Mouse (Mus musculus) layer of hippocampus, adult 9-11 months (tissue): ENCODE measurements around the gene Hopx.

Experiments
- DNase-seq: peaks from one replicate; pipeline ENCODE4 v3.0.0; 2022

The Hopx gene

GRCm38 (mm10) chr5:77131879-77132278 lies 17.0 kb upstream of the Hopx start:
- DNase-seq: no peak

- no peak for DNase-seq
Observed at GRCm38 (mm10) chr5:77130310-77131020, 15.5 kb upstream of the Hopx start.

- no peak for DNase-seq
Observed at GRCm38 (mm10) chr5:77129907-77130306, 15.0 kb upstream of the Hopx start.

- DNase-seq: no peak
Observed at GRCm38 (mm10) chr5:77128854-77129253, 13.9 kb upstream of the Hopx start.

GRCm38 (mm10) chr5:77126415-77126968 lies 11.6 kb upstream of the Hopx start:
- DNase-seq: no peak

GRCm38 (mm10) chr5:77124817-77125283 lies 9.9 kb upstream of the Hopx start:
- DNase-seq: peak; percentile 31

- no peak for DNase-seq
Observed at GRCm38 (mm10) chr5:77124165-77124564, 9.2 kb upstream of the Hopx start.

GRCm38 (mm10) chr5:77123597-77123996 lies 8.7 kb upstream of the Hopx start:
- no peak for DNase-seq

GRCm38 (mm10) chr5:77122254-77123192 lies 7.6 kb upstream of the Hopx start:
- peak; percentile 64 for DNase-seq

GRCm38 (mm10) chr5:77120701-77121100 lies 5.8 kb upstream of the Hopx start:
- DNase-seq: no peak

- DNase-seq: no peak
Observed at GRCm38 (mm10) chr5:77119475-77120422, 4.8 kb upstream of the Hopx start.

GRCm38 (mm10) chr5:77115732-77116131 lies 811 bp upstream of the Hopx start:
- no peak for DNase-seq

- no peak for DNase-seq
Observed at GRCm38 (mm10) chr5:77113773-77114172, 1.1 kb downstream of the Hopx start.

- no peak for DNase-seq
Observed at GRCm38 (mm10) chr5:77112066-77112465, 2.9 kb downstream of the Hopx start.

- DNase-seq: no peak
Observed at GRCm38 (mm10) chr5:77109814-77110213, 5.1 kb downstream of the Hopx start.

- no peak for DNase-seq
Observed at GRCm38 (mm10) chr5:77108806-77109205, 6.1 kb downstream of the Hopx start.

- DNase-seq: no peak
Observed at GRCm38 (mm10) chr5:77107146-77107822, 7.6 kb downstream of the Hopx start.

- DNase-seq: no peak
Observed at GRCm38 (mm10) chr5:77102522-77103365, 12.2 kb downstream of the Hopx start.

- no peak for DNase-seq
Observed at GRCm38 (mm10) chr5:77100691-77101090, 14.2 kb downstream of the Hopx start.

- no peak for DNase-seq
Observed at GRCm38 (mm10) chr5:77099997-77100380, 14.9 kb downstream of the Hopx start.
